Mouse (Mus musculus): ENCODE data around the gene Hoxa3. TPM values are rescaled to one million over a fixed set of nuclear protein-coding genes. Genes with fewer than 3 reads are reported as not detected.

Gene Hoxa3
- polyA plus RNA-seq, 1 experiment from 2014 or later: 23.8 TPM

MicroRNA genes within 50 kb of the gene (microRNA counts, 519-probe panel; counts per million panel counts)
- microRNA mmu-miR-196b: 51.3 counts per million

Small RNA genes lying within 50 kb of the gene (microRNA-seq; reads per million reads assigned to microRNA genes)
- 36.1 reads per million, percentile 37 among the genes with 10 or more reads in this experiment for gene Mir196b

Other genes starting within 250 kb of the Hoxa3 start
- 28.6 and 35.6 TPM in 2 replicates for gene Skap2, start 200.8 kb downstream of the Hoxa3 start, polyA plus RNA-seq (2015; fragmentation: Nextera tagmentation; extraction: Ambion mirVana)
- 1.5 and 2.0 TPM in 2 replicates for gene Hoxa1, start 55.0 kb downstream of the Hoxa3 start, polyA plus RNA-seq (2015; fragmentation: Nextera tagmentation; extraction: Ambion mirVana)
- 39.1 and 40.2 TPM in 2 replicates for gene Hoxa2, start 48.5 kb downstream of the Hoxa3 start, polyA plus RNA-seq (2015; fragmentation: Nextera tagmentation; extraction: Ambion mirVana)
- 7.6 and 8.3 TPM in 2 replicates for gene 5730596B20Rik, start 35.8 kb downstream of the Hoxa3 start, polyA plus RNA-seq (2015; fragmentation: Nextera tagmentation; extraction: Ambion mirVana)
- 14.5 and 14.8 TPM in 2 replicates for gene Hoxa4, start 21.6 kb downstream of the Hoxa3 start, polyA plus RNA-seq (2015; fragmentation: Nextera tagmentation; extraction: Ambion mirVana)
- 116 and 150 TPM in 2 replicates for gene Hoxa5, start 8.7 kb downstream of the Hoxa3 start, polyA plus RNA-seq (2015; fragmentation: Nextera tagmentation; extraction: Ambion mirVana)
- gene Hoxa6, start 4.6 kb downstream of the Hoxa3 start, polyA plus RNA-seq (2015; fragmentation: Nextera tagmentation; extraction: Ambion mirVana): 16.3 and 28.0 TPM in 2 replicates
- not detected in 2 replicates for gene Gm28308, start within 50 bp of the Hoxa3 start, polyA plus RNA-seq (2015; fragmentation: Nextera tagmentation; extraction: Ambion mirVana)
- gene Hoxa7, start 8.5 kb upstream of the Hoxa3 start, polyA plus RNA-seq (2015; fragmentation: Nextera tagmentation; extraction: Ambion mirVana): 7.4 and 14.9 TPM in 2 replicates
- gene Hoxa9, start 17.8 kb upstream of the Hoxa3 start, polyA plus RNA-seq (2015; fragmentation: Nextera tagmentation; extraction: Ambion mirVana): 0.72 and 1.3 TPM in 2 replicates
- gene Hoxa10, start 27.5 kb upstream of the Hoxa3 start, polyA plus RNA-seq (2015; fragmentation: Nextera tagmentation; extraction: Ambion mirVana): 0.22 TPM in 1 of 2 replicates, not detected in the other
- gene Hoxa11, start 32.5 kb upstream of the Hoxa3 start, polyA plus RNA-seq (2015; fragmentation: Nextera tagmentation; extraction: Ambion mirVana): not detected in 2 replicates
- gene Hoxa13, start 47.5 kb upstream of the Hoxa3 start, polyA plus RNA-seq (2015; fragmentation: Nextera tagmentation; extraction: Ambion mirVana): not detected in 2 replicates
- gene Evx1, start 100.2 kb upstream of the Hoxa3 start, polyA plus RNA-seq (2015; fragmentation: Nextera tagmentation; extraction: Ambion mirVana): 3.5 and 3.7 TPM in 2 replicates